Mouse (Mus musculus): ENCODE measurements around the gene Fat3. TPM values are rescaled to one million over a fixed set of nuclear protein-coding genes. Genes with fewer than 3 reads are reported as not detected.

Fat3 gene
- polyA plus RNA-seq, 1 experiment from 2014 or later = 11.7 TPM

- H3K4me1 ChIP-seq = peaks cover 31% of the 10 kb centered on the region
- H3K9ac ChIP-seq (replicated peaks) = no peak overlapping the region
- H3K36me3 ChIP-seq = no peaks in the 10 kb centered on the region
- H3K27me3 ChIP-seq = no peaks in the 10 kb centered on the region
- H3K4me3 ChIP-seq = no peak overlapping the region
- peak overlapping the region; percentile 50; the same call in 1 of the 2 replicates for H3K27ac ChIP-seq (replicated peaks)
- ATAC-seq (replicated peaks) = no peak; the same call in 1 of the 2 replicates
- 24% methylated on average over 4 of the region's 4 CpGs for WGBS
- H3K4me2 ChIP-seq (replicated peaks) = no peak overlapping the region
- H3K9me3 ChIP-seq = no peaks in the 10 kb centered on the region
These were observed 475.0 kb downstream of the Fat3 start for GRCm38 (mm10) chr9:16026054-16026453.

DNA sequence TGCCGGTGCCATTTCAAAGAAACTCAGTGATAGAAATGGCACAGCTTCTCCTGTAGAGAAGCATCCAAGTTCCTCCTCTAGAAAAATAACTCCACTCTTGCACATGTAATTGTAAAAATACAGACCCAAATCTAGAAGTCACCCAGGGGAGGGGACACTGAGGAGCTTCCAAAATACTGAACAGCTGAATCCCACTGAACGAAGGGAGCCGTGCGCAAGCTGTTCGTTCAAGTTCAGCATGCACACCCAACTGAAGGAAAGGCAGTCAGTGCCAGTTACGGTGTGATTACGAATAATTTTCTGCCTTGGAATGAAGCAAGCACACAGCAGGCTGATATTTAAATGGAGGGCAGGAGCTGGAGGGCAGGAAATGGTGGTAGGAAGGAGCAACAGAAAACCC is 476.4 kb downstream of the Fat3 start:
- H3K4me1 ChIP-seq = peaks cover 28% of the 10 kb centered on the region
- H3K27me3 ChIP-seq = no peaks in the 10 kb centered on the region
- peak overlapping the region; percentile 50; the same call in 1 of the 2 replicates for H3K27ac ChIP-seq (replicated peaks)
- ATAC-seq (replicated peaks) = peak; percentile 59
- no peaks in the 10 kb centered on the region for H3K9me3 ChIP-seq
- H3K4me3 ChIP-seq = no peak overlapping the region
- 59% methylated on average over 7 of the region's 7 CpGs for WGBS
- no peak overlapping the region for H3K4me2 ChIP-seq (replicated peaks)
- H3K36me3 ChIP-seq = no peaks in the 10 kb centered on the region
- H3K9ac ChIP-seq (replicated peaks) = no peak overlapping the region

- Histone ChIP-seq H3K4me2 (replicated peaks) (no peak overlapping the region), H3K36me3 (no peaks in the 10 kb centered on the region), H3K27me3 (no peaks in the 10 kb centered on the region), H3K27ac (replicated peaks) (no peak overlapping the region), H3K4me1 (no peaks in the 10 kb centered on the region), H3K9ac (replicated peaks) (no peak overlapping the region), H3K4me3 (no peak overlapping the region), H3K9me3 (no peaks in the 10 kb centered on the region)
- ATAC-seq (replicated peaks) = peak; percentile 88
- WGBS = 2% methylated on average over 2 of the region's 2 CpGs
These were observed 487.0 kb downstream of the Fat3 start for GRCm38 (mm10) chr9:16014115-16014514.

GRCm38 (mm10) chr9:16011382-16011781 is 489.7 kb downstream of the Fat3 start:
- H3K9me3 ChIP-seq = no peaks in the 10 kb centered on the region
- no peak overlapping the region for H3K27ac ChIP-seq (replicated peaks)
- no peaks in the 10 kb centered on the region for H3K36me3 ChIP-seq
- no peak overlapping the region for H3K4me3 ChIP-seq
- peak; percentile 46; the same call in 1 of the 2 replicates for ATAC-seq (replicated peaks)
- H3K4me1 ChIP-seq = no peaks in the 10 kb centered on the region
- no peak overlapping the region for H3K4me2 ChIP-seq (replicated peaks)
- no peak overlapping the region for H3K9ac ChIP-seq (replicated peaks)
- 80% methylated on average over 3 of the region's 3 CpGs for WGBS
- H3K27me3 ChIP-seq = no peaks in the 10 kb centered on the region

GRCm38 (mm10) chr9:16007516-16007915 is 493.6 kb downstream of the Fat3 start:
- H3K9ac ChIP-seq (replicated peaks) = no peak overlapping the region
- no peak overlapping the region for H3K4me2 ChIP-seq (replicated peaks)
- no peaks in the 10 kb centered on the region for H3K27me3 ChIP-seq
- no peaks in the 10 kb centered on the region for H3K9me3 ChIP-seq
- no peak for ATAC-seq (replicated peaks)
- no peaks in the 10 kb centered on the region for H3K4me1 ChIP-seq
- no peak overlapping the region for H3K27ac ChIP-seq (replicated peaks)
- H3K36me3 ChIP-seq = no peaks in the 10 kb centered on the region
- H3K4me3 ChIP-seq = no peak overlapping the region
- 87% methylated on average over 5 of the region's 5 CpGs for WGBS

- Histone ChIP-seq H3K9me3 (no peaks in the 10 kb centered on the region), H3K27me3 (no peaks in the 10 kb centered on the region), H3K4me3 (no peak overlapping the region), H3K27ac (replicated peaks) (no peak overlapping the region), H3K36me3 (peaks cover 11% of the 10 kb centered on the region), H3K9ac (replicated peaks) (no peak overlapping the region), H3K4me1 (no peaks in the 10 kb centered on the region), H3K4me2 (replicated peaks) (no peak overlapping the region)
- no peak for ATAC-seq (replicated peaks)
- 71% methylated on average over 1 of the region's 1 CpGs for WGBS
These were observed 498.1 kb downstream of the Fat3 start for GRCm38 (mm10) chr9:16002991-16003390.

GRCm38 (mm10) chr9:15994762-15995161 is 506.3 kb downstream of the Fat3 start:
- no peak overlapping the region for H3K9ac ChIP-seq (replicated peaks)
- peaks cover 8% of the 10 kb centered on the region for H3K4me1 ChIP-seq
- H3K4me2 ChIP-seq (replicated peaks) = no peak overlapping the region
- H3K27ac ChIP-seq (replicated peaks) = no peak overlapping the region
- H3K36me3 ChIP-seq = peaks cover 19% of the 10 kb centered on the region
- no peaks in the 10 kb centered on the region for H3K27me3 ChIP-seq
- H3K9me3 ChIP-seq = no peaks in the 10 kb centered on the region
- peak; percentile 66; the same call in 1 of the 2 replicates for ATAC-seq (replicated peaks)
- no peak overlapping the region for H3K4me3 ChIP-seq
- 38% methylated on average over 7 of the region's 7 CpGs for WGBS

GRCm38 (mm10) chr9:15994177-15994576 is 506.9 kb downstream of the Fat3 start:
- WGBS = 43% methylated on average over 4 of the region's 4 CpGs

GRCm38 (mm10) chr9:15992158-15992846 is 508.8 kb downstream of the Fat3 start:
- ATAC-seq (replicated peaks) = no peak
- Histone ChIP-seq H3K9me3 (no peaks in the 10 kb centered on the region), H3K4me2 (replicated peaks) (no peak overlapping the region), H3K4me3 (no peak overlapping the region), H3K27ac (replicated peaks) (no peak overlapping the region), H3K36me3 (0 out of 2 replicates have a peak, but pooled peaks cover 3% of the 10 kb centered on the region), H3K9ac (replicated peaks) (no peak overlapping the region), H3K27me3 (no peaks in the 10 kb centered on the region), H3K4me1 (peaks cover 8% of the 10 kb centered on the region)
- 50% methylated on average over 7 of the region's 7 CpGs for WGBS

More at GRCm38 (mm10) chr9:15994177-15994576, 506.9 kb downstream of the Fat3 start:
- Histone ChIP-seq H3K9ac (replicated peaks) (no peak overlapping the region), H3K27ac (replicated peaks) (no peak overlapping the region), H3K4me1 (peaks cover 8% of the 10 kb centered on the region), H3K36me3 (peaks cover 18% of the 10 kb centered on the region), H3K4me3 (no peak overlapping the region), H3K27me3 (no peaks in the 10 kb centered on the region), H3K4me2 (replicated peaks) (no peak overlapping the region), H3K9me3 (no peaks in the 10 kb centered on the region)
- peak; percentile 51 for ATAC-seq (replicated peaks)

DNA sequence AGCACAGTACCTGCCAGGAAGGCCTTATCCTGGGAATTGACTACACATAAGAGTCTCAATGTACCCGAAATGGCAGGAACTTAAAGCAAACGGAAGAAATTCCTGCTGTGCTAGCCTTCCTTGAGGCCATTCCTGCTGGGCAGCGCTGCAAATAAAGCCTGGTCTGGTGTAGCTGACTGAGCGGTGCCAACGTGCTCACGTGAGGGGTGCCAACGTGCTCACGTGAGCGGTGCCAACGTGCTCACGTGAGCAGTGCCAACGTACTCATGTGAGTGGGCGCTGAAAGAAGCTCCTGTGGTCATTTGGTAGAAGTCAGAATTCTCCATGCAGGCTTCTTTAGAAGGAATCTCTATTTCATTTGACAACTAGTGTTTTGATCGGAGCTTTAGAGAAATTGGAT is 522.8 kb downstream of the Fat3 start:
- no peak overlapping the region for H3K4me2 ChIP-seq (replicated peaks)
- H3K4me1 ChIP-seq = peaks cover 16% of the 10 kb centered on the region
- 59% methylated on average over 14 of the region's 14 CpGs for WGBS
- ATAC-seq (replicated peaks) = no peak
- H3K36me3 ChIP-seq = no peaks in the 10 kb centered on the region
- no peak overlapping the region for H3K27ac ChIP-seq (replicated peaks)
- H3K27me3 ChIP-seq = no peaks in the 10 kb centered on the region
- H3K4me3 ChIP-seq = no peak overlapping the region
- H3K9me3 ChIP-seq = no peaks in the 10 kb centered on the region
- no peak overlapping the region for H3K9ac ChIP-seq (replicated peaks)

DNA sequence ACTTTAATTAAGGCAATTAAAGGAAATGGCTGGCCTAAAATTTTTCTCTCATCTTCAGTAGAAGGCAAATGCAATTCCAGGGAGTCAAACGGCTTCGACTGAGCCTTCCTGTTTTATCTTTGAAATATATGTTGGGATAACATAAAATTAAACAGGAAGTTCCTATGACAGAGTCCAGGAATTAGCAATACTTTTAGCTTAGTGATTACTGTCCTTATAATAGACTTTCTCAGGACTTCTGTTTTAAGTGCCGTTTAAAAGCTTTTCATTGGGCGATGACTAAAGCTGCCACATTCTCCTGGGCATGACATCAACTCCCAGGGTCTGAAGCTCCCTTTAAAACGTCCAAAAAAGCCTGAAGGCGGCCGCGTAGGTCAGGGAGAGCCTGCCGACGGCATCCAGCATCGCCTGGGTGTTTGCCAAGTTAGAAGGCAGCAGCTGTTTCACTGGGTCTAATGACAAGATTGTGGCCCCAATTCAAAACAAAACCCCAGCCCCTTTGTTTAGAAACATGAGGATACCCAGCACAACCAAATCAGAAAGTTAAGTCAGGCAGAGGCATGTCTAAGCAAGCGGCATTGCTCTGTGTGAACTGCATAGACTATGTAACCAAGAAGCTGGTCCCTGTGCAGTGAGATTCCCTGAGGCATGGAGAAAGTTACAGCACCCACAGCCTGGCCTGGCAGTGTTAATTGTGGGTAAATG is 524.0 kb downstream of the Fat3 start:
- no peaks in the 10 kb centered on the region for H3K27me3 ChIP-seq
- no peaks in the 10 kb centered on the region for H3K36me3 ChIP-seq
- H3K4me2 ChIP-seq (replicated peaks) = no peak overlapping the region
- peaks cover 16% of the 10 kb centered on the region for H3K4me1 ChIP-seq
- H3K4me3 ChIP-seq = no peak overlapping the region
- 0 out of 2 replicates have a peak overlapping the region, but pooled peaks have one; percentile 20 for H3K27ac ChIP-seq (replicated peaks)
- H3K9me3 ChIP-seq = no peaks in the 10 kb centered on the region
- WGBS = 18% methylated on average over 12 of the region's 12 CpGs
- peak; percentile 67 for ATAC-seq (replicated peaks)
- no peak overlapping the region for H3K9ac ChIP-seq (replicated peaks)

DNA sequence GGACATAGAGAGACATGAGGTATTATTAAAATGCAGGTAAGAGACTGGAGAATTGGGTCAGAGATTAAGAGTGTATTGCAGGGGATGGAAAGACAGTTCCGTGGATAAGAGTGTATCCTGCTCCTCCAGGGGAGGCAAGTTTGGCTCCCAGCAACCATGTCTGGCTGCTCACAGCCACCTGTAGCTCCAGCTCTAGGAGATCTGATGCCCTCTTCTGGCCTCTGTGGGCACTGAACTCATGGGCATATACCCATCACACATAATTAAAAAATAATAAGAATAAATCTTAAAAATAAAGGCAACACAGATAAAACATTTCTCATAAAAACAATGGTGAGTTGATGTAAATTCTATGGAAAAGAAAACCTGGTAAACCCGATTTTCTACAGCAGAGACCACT is 525.1 kb downstream of the Fat3 start:
- no peaks in the 10 kb centered on the region for H3K9me3 ChIP-seq
- H3K4me3 ChIP-seq = no peak overlapping the region
- no peak overlapping the region for H3K4me2 ChIP-seq (replicated peaks)
- WGBS = 83% methylated on average over 2 of the region's 2 CpGs
- ATAC-seq (replicated peaks) = no peak
- H3K9ac ChIP-seq (replicated peaks) = no peak overlapping the region
- peaks cover 16% of the 10 kb centered on the region for H3K4me1 ChIP-seq
- H3K36me3 ChIP-seq = no peaks in the 10 kb centered on the region
- H3K27me3 ChIP-seq = no peaks in the 10 kb centered on the region
- H3K27ac ChIP-seq (replicated peaks) = no peak overlapping the region

All from forebrain, embryonic 15.5 days (tissue).